Mouse (Mus musculus): ENCODE measurements around the gene Klf6.

Gene Klf6

DNA sequence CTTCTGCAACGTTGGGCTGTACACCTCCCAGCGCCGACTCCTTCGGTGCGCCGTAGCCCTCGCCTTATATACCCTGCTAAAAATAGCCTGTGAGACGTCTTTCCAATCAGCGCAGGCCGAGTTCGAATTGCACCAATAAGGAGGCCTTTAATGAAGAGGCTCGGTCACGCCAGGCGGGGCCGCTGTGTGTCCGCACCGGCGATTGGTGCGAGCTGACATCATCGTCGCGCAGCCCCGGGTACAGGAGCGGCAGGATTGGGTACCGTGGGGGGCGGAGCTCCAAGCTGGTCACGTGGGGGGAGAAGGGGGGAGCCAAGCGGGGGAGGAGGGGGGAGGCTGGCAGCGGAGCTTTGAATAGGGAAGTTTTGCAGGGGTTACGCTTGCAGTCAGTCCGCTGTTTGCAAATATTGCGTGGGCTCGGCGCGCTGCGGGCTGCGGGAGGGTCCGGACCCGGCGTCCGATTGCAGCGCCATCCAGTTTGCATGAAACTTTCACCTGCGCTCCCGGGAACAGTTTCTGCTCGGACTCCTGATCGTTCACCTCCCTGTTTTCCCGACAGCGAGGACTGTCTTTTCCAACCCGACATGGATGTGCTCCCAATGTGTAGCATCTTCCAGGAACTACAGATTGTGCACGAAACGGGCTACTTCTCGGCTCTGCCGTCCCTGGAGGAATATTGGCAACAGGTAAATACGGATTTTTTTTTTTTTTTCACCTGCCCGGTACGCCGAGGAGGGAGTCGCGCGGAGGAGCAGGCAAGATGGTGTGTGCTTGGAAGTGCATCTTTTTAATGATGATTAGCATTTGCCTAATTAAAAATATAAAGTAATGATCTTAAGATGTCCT lies at the start of gene Klf6:
Klf6 (plus strand) TSS at position 326 of the 846 bp plus-strand sequence.
- DNase-seq (ENCODE audit: low spot score in 2 of 2): peak; percentile 99

DNA sequence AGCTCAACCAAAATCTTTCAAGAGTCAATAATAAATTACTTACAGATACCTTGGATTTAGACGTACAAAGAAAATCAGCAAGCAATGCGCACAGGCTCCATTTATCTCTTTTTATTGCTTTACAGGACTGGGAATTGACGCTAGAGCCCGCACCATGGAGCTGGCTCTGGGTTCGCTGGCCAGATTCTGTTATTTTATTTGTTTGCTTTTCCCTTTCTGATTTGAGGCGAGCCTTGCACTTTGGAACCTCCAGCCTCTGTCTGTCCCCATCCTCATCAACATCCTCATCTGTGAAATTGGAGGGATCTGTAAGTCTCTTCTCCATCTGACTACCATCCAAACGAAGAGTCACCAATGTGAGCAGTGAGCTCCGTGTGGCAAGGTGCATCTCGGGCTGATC lies 47.8 kb upstream of the Klf6 start:
- DNase-seq (ENCODE audit: low spot score in 2 of 2): no peak

DNA sequence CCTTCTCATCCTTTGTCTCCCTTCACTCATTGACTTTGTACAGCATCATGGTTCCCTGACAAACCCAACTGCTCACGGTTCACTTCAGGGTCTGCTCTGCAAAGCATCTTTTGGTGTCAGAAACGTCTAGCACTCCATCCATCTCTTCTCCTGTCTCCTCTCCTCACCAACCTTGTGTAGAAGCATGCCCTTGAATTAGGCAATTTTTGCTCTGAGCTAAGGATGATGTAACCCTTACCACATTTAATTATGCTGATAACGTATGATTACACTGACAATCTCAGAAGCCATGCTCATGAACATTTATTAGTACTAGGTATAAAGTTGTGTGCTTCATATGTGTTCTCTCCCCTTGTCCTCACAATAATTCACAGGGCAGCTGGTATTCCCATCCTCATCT lies 44.0 kb upstream of the Klf6 start:
- no peak for DNase-seq (ENCODE audit: low spot score in 2 of 2)

DNA sequence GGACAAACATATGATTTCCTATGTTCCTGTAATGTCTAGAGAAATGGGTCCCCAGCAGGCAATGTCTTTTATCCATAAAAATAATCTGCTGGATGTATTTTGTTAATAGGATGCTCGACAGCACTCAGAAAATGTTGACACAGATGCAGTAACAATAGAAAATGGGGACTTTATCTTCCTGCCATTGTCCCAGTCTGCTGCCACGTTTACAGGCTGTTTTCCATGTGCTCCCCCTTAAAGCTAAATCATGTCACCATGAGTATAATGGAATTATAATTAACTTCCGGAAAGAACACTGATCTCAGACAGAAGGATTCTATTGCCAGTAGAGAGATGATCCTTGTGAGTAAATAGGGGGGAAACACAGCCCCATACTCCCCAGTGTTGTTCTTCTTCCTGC lies 42.1 kb upstream of the Klf6 start:
- no peak for DNase-seq (ENCODE audit: low spot score in 2 of 2)

DNA sequence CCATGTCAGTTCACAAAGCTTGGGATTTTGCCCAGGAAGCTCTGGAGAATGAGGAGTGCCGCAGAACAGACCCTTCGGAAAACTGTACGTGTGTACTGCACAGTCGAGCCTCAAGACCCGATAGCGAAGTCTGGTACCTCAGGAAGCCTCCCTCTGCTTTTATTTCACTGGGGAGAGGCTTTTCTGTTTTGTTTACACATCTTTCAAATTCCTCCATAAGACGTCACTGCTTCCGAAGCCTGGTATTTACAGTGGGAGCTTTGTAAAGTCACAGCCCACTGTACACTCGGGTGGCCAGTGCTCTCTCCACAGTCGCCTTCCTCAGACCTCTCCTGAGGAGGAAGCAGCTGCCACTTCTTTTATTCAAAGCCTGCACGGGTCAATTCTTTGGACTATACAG lies 38.7 kb upstream of the Klf6 start:
- DNase-seq (ENCODE audit: low spot score in 2 of 2): no peak

DNA sequence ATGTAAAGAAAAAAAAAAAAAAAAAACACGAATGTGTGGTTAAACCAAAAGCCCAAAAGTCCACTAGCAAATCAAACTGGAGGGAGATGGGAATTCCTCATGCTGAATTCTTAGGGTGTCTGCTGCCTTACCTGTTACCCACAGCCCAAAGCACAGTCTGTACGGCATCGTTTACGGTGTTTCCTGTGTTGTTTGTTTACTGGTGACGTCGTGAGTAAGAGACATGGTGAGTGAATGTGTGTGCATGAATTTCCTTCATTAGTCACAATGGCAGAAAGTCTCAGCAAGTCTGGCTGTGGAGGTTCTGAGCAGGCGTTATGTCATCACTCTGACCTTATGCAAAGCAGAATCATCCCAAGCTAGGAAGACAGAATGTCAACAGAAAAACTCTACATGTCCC lies 38.1 kb upstream of the Klf6 start:
- DNase-seq (ENCODE audit: low spot score in 2 of 2): no peak

DNA sequence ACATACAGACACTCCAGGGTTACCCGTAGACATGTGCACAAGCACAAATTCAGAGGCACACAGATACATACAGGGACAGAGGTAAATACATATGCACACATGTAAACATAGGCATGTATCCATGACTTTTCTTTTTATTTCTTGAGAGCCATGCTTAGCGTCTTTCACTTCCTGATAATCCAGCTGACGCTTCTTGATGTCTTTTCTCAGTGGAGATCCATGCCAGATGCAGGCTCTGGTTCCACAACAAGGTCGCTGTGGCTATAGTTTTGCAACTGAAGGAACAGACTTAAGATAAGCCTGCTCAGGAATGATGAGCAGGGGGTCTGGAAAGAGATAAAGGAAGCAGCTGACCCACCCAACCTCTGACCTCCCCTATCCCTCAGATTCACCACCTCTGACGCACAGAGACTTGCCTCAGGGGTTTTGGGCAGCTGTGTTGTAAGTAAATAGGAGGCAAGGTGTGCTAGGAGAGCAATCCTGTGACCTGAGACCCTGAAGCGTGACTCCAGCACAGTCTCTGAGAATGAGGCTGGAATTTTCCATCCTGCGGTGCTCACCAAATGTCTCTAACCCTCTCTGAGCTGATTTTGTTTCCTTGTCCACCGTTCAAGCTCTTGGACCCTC lies 37.0 kb upstream of the Klf6 start:
- DNase-seq (ENCODE audit: low spot score in 2 of 2): no peak

DNA sequence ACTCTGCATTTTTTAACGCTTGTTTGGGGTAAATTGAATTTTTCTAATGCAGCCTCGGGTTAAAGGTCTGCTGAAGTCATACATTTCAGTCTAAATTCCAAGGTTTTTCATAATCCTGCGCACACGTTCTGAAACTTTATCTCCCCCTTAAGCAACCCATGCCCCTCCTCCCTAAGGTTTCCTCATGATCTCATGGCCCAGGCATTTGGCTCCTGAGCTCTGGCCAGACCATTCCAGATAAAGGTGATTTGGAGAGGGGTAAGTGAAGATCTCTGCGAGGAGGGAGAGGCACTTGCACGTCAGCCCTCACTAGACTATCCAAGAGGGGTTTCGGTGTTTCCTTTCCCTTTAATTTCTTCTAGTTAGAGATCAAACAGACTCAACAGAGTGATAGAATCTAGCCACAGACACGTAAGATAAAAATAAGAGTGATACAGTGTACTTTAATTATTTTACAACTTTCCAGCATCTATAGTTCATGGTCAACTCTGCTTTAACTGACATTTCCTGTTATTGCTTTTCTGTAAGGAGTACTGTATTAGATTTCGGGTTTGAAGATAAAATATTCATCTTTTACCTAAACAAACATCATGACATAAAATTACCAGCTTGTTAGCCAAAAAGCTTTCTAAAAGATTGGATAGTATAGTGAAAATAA lies 35.0 kb upstream of the Klf6 start:
- DNase-seq (ENCODE audit: low spot score in 2 of 2): no peak

DNA sequence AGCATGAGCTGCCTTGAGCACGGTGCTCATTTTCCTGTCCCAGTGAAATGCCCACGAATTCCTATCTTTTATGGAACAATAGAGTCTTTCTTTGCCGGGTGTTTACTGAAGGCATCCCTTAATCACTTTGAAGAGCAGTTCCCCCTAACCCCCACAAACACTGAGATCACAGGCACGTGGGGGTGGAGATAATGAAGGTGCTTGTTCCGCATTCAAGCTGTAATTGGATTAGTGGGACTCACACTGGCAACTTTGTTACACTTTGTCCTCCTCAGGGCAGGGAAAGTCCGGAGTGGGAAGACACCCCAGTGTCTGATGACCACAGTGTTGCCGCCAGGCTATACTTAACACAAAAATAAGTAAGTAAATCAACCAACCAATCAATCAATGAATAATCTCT lies 29.3 kb upstream of the Klf6 start:
- DNase-seq (ENCODE audit: low spot score in 2 of 2): no peak

DNA sequence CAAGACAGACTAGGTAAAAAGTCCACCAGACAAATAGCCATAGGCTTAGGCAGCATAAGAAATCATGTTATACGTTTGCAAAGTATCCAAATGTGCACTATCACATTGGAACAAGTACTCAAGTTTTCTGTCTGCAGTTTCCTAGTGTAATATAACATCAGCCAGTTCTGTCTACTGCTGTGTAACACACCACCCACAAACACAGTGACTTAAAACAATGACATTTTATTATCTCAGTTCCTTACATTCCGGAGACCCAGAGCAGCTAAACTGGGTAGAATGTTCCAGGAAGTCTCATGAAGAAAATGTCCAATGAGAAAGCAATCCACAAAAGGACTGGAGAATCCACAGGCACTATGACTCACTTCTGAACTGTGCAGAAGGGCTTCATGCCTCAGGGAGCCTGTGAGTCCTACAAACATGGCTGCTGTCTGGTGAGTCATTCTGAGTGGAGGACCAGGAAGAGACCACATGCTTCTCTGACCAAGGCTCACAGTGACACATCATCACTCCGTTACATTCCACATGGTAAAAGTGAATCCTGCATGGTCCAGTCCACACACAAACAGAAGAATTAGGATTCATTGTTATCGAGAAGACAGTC lies 24.0 kb upstream of the Klf6 start:
- no peak for DNase-seq (ENCODE audit: low spot score in 2 of 2)

DNA sequence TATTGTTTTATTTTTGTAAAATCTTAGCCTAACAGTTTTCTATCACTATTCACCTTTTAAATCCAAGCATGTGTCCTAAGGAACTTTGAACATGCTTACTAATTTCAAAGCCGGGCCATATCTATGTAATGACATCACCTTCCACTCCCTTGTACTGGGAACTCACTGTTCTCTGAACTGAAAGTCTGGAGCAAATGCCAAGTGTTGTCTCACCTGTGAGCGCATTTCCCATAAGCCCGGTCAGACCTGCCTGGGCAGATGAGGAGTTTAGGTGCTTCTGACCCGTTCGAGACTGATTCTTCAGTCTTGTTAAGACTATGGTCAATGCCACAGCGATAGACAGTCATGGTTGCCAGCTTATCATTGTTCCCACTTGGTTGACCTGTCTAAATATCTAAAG lies 19.9 kb upstream of the Klf6 start:
- DNase-seq (ENCODE audit: low spot score in 2 of 2): no peak

DNA sequence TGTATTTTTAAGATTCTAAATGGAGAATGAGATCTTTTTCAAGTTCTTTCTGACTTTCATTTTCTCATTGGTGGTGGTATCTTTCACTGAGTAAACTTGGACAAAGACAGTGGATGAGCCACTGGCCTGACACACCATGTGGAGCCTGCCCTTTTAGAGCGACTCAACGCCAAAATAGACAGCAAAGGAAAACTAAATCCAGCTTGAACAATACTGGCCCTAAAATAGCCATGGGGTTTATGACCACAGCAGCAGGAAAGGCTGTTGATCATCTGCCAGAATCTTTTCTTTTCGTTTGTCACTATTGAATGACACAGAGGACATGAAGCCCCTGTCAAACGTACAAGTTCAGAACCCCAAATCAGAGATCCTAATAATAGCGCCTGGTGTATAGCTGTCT lies 18.4 kb upstream of the Klf6 start:
- no peak for DNase-seq (ENCODE audit: low spot score in 2 of 2)

DNA sequence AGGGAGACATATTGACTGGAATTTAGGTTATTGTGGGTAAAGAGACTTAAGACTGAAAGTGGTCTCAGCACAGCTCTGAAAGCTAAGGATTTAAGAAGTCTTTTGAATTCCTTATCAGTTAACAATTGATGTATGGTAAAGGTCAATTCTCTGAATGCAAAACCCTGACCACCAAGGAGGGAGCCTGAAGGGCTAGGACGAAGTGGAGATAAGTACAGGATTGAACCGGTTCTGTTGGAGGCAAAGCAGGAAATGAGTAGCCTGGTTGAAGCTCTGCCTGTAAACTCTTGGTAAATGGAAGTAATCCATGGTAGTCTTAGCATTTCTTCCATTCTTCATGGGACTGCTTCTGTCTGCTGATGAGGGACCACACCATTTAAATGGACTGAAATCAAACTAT lies 17.5 kb upstream of the Klf6 start:
- DNase-seq (ENCODE audit: low spot score in 2 of 2): no peak

DNA sequence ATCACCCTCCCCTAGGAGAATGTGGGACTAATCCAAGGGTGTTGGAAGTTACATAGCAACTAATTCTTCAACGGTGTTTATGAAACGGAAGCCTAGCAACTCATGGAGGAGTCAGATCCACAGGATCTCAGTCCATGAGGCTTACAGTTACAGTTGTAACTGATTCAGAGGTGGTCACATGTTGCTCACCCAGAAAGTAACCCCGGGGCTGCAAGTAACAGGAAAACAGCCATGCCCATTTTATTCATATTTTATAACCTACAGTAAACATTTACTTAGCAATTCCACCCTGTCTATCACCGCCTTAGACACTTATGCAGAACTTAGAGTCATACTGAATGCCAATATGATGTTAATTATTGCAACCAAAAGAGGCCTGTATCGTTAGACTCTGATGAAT lies 16.9 kb upstream of the Klf6 start:
- DNase-seq (ENCODE audit: low spot score in 2 of 2): no peak

DNA sequence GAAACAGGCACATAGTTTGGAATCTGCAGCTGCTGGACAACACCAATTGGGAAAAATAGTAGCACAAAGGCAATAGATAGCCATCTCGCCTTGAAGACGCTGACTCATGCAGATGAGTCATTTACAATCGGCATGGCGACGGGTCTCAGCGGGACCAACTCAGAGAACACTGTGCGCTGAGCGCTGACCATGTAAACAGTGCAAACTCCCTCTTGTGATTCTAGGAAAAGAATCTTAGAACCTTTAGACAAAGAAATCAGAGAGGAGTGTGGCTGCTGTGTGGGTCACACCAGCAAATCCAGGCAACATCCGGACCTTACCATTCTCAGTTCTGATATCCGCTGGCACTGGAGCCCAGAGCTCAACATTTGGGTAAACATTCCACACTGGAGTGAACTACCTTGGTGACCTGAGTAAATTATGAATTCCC lies 16.1 kb upstream of the Klf6 start:
- no peak for DNase-seq (ENCODE audit: low spot score in 2 of 2)

DNA sequence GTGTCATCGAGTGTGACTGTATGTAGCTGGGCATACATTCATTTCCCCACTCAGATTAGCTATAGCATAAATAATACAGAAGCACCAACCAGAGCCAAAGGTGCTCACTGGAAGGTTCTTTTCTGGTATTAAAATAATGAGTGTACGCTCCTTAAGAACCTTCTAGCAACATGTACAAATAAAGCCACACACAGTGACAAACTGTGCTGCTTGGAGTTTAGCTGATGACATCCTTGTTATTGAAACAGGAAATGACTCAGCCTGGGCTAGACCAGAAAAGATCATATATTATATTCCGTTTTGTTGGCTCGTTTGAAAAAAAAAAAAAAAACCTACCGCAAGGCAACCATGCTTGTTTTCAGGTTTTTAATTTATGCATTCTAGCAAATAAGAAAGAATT lies 15.7 kb upstream of the Klf6 start:
- peak in 1 of 2 experiments; percentile 31 for DNase-seq (ENCODE audit: low spot score in 2 of 2)

DNA sequence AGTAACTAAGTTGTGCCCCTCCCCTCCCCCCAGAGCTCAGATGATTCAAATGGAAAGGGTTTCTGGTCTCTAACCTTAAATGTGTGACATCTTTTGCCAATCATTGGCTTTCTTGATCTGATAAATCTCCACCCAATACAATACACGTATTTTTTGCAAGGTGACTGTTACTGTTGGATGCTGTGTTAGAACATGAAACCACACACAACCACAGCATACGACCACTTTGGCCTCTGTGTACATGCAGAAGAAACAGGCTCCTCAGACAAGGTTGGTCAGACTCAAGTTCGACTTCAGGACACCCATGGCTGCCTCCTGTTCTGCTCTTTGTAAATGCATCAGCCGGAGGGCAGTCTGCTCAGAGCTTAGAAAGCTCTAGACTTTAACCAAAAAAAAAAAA lies 14.4 kb upstream of the Klf6 start:
- no peak for DNase-seq (ENCODE audit: low spot score in 2 of 2)

DNA sequence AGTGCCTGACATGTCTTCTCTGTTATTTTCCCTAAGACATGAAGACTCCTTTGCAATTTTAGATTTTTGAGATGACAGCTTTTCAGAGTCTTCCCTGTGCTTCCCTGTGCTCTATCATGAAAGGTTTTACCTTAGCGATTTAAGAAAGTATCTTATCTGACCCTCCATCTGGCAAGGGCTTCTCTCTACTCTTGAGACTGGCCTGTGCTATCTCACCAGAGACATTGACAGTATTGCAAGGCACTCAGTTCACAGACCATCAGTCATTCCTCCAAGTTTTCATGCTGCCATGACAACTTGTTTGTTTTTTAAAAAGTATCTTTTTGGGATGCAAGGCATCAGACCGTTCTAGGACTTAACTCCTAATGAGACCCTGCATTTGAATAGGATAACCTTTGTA lies 13.5 kb upstream of the Klf6 start:
- no peak for DNase-seq (ENCODE audit: low spot score in 2 of 2)

DNA sequence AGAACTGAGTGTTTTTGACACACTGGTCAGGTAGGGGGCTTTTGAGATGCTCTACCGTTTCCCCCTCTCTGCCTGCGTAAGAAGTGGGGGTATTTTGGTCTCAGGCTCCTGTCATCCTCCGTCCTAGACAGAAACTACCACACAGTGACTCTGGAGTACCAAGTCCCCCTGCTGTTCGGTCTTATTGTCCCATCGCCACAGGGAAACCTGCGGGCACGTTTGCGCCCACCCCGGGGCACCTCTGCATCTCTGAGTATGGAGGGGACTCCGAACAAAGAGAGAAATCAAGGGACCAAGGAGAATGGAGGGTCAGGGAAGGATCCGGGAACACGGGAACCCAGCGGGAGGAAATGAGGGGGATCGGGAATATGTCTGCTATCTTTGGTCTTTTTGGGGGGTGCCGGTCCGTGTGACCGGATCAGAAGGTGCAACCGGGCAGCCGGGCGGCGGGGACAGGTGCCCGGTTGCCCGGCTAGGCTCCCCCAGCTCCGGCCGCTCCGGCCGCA lies 578 bp upstream of the Klf6 start:
- DNase-seq (ENCODE audit: low spot score in 2 of 2): peak; percentile 38 to 47

DNA sequence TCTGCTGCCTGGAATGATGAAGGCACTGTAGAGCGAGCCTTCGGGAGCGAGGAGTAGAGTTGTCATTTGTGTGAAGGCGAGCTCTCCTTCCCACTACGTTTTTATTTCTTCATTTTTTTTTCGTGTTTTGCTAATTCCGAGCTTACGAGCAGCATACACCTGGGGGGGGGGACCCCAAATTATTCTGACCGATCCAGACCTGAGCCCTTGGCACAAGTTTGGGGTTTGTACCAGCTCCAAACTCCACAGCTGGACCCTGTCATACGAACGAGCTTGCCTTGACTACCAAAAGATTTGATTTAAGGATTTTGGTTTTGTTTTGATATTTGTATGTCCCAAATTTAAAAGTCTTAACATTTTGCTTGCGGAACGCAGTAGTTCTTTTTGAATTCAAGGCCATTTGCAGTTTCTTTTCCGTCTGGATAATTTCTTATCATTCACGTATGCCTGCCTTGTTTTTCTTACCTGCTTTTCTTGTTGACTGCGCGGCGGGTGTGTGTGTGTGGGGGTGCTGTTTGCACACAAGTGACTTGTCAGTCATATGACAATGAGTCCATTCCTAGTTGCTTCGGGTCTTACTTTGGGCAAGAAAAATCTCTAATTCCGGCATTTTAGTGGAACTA lies 832 bp downstream of the Klf6 start:
- DNase-seq (ENCODE audit: low spot score in 2 of 2): peak; percentile 57 to 71

DNA sequence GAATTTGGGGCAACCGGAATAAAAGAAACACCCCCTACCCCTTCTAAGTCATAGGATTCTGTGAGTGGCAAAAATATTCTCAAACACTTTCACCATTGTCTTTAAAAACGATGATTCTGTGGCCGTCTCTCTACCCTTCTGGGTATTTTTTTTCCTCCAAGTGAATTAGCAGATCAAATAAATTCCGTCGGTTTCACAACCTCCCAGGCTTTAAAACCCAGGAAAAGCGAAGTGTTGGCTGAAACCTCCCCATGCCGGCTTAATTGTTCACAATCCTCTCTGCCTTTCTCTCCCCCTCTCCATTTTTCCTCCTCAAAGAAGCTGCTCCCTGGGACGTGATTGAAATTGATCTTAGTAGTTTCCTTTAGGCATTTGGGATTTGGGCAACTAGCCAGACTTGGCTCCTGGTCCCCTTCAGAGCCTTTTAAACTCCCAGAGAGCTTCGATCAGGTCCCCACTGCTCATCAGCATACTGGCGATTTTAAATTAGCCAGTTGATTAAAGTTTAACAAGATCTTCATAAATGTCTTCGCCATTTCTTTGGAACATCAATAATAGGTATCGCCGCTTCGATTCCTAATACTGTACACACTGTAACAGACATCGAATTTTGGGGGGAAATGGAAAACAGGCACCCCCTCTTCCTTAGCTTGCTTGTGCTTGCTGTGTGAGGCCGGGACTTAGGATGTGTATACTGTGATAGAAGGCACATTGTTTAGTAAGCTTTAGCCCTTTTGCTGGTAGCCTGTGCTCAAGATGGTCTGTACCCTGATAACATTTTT lies 1.5 kb downstream of the Klf6 start:
- no peak for DNase-seq (ENCODE audit: low spot score in 2 of 2)
